Mouse (Mus musculus) heart, postnatal 0 days (tissue): ENCODE results near the gene Fgf3. TPM values are rescaled to one million over a fixed set of nuclear protein-coding genes. Genes with fewer than 3 reads are reported as not detected.

ENCODE experiments used
- ATAC-seq: fragments of 200-750 bp; cut with Nextera tagmentation; 2 replicates; pipeline ENCODE4 v1.8.0; 2017; ENCODE audit warnings: low read depth, moderate number of reproducible peaks, moderate library complexity; ENCODE audit not compliant: insufficient read depth
- DNase-seq: peaks from one replicate; pipeline ENCODE4 v3.0.0-alpha.2; 2016; ENCODE audit warnings: low spot score
- H3K27ac ChIP-seq: fragments of 300-500 bp; sonication (generic); 2 replicates; pipeline ENCODE4 v1.5.1; 2014; ENCODE audit warnings: low read depth, mild to moderate bottlenecking
- H3K27me3 ChIP-seq: fragments of 300-500 bp; sonication (generic); 2 replicates; pipeline ENCODE4 v1.6.1; 2014; ENCODE audit warnings: low read length, mixed read lengths; ENCODE audit not compliant: control insufficient read depth, insufficient read depth
- H3K36me3 ChIP-seq: fragments of 300-500 bp; sonication (generic); replicated peaks from 2 replicates; pipeline ENCODE4 v1.6.1; 2014; ENCODE audit warnings: low read length, mixed read lengths; ENCODE audit not compliant: control insufficient read depth, insufficient read depth
- H3K4me1 ChIP-seq: fragments of 300-500 bp; sonication (generic); 2 replicates; pipeline ENCODE4 v1.6.1; 2014; ENCODE audit warnings: antibody characterized with exemption; ENCODE audit not compliant: control insufficient read depth, insufficient read depth
- H3K4me2 ChIP-seq: fragments of 300-500 bp; sonication (generic); 2 replicates; pipeline ENCODE4 v1.6.1; 2014; ENCODE audit warnings: low read depth, mild to moderate bottlenecking, low read length, moderate library complexity
- H3K4me3 ChIP-seq: fragments of 300-500 bp; sonication (generic); 2 replicates; pipeline ENCODE4 v1.5.1; 2014; ENCODE audit warnings: low read depth, low read length
- H3K9ac ChIP-seq: fragments of 300-500 bp; sonication (generic); replicated peaks from 2 replicates; pipeline ENCODE4 v1.6.1; 2014; ENCODE audit warnings: low read depth, low read length, mixed read lengths
- H3K9me3 ChIP-seq: fragments of 300-500 bp; sonication (generic); replicated peaks from 2 replicates; pipeline ENCODE4 v1.6.1; 2016; ENCODE audit warnings: low read length; ENCODE audit not compliant: control insufficient read depth
- CTCF ChIP-seq: IDR thresholded peaks from 2 replicates; pipeline ENCODE4 v1.5.1; 2016; ENCODE audit warnings: antibody characterized with exemption, control low read depth, low read depth
- EP300 ChIP-seq: IDR thresholded peaks from 2 replicates; pipeline ENCODE4 v1.6.1; 2016; ENCODE audit warnings: antibody characterized with exemption, low read depth
- WGBS: fragments of 180-500 bp; shearing (Covaris S2); extraction: QIAGEN DNeasy Blood & Tissue Kit; methylation state at CpG from one replicate; pipeline ENCODE4 v1.1.7; 2014; 5-methylcytosine and 5-hydroxymethylcytosine counted together
- polyA plus RNA-seq: library from polyadenylated mRNA; unstranded; fragments of >200 nt; fragmentation: Nextera tagmentation; extraction: Ambion mirVana; gene quantifications from 2 replicates; pipeline ENCODE4 v1.2.1, GENCODE M21; 2015
- total RNA-seq: library from RNA; depleted of rRNA; stranded (reverse); fragments of >200 nt; gene quantifications from 2 replicates; pipeline ENCODE4 v1.2.3, GENCODE M21; 2014; ENCODE audit warnings: low replicate concordance; rRNA removed

Gene Fgf3
- total and polyA plus RNA-seq, 2 experiments from 2014 or later: not detected

DNA sequence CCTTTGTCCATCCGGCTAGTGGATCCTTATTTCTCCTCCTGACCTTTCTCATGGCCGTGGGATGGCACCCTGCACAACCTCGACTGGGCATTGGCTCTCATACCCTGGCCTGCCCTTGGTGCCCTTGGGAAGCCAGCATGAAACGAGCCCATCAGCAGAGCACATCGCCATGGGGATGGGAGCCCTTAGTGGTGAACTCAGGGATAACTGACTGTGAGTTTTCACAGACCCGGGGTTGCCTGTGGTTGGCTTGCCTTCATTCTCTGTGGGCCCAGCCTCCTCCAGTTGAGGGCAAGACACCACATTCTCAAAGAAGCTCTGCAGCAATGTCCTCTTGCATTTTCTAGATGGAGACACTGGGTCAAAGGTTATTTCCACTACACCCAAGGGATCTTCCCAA, 54.4 kb downstream of the Fgf3 start:
- DNase-seq (no peak), ATAC-seq (no peak)
- H3K36me3 ChIP-seq: no peaks in the 10 kb centered on the region
- H3K9me3 ChIP-seq: no peaks in the 10 kb centered on the region
- no peak overlapping the region for H3K4me2 ChIP-seq
- no peak overlapping the region for H3K4me3 ChIP-seq
- TF ChIP-seq CTCF (no peak), EP300 (no peak)
- H3K27me3 ChIP-seq: peaks cover 48% of the 10 kb centered on the region
- H3K27ac ChIP-seq: no peak overlapping the region
- WGBS: 47% methylated on average over 6 of the region's 6 CpGs
- H3K4me1 ChIP-seq: peaks cover 10% of the 10 kb centered on the region
- no peak overlapping the region for H3K9ac ChIP-seq

Other genes starting within 250 kb of the Fgf3 start
- 11.1 and 11.8 TPM in 2 replicates for gene Ano1, start 86.1 kb upstream of the Fgf3 start, total RNA-seq
- gene Ano1, start 86.1 kb upstream of the Fgf3 start, polyA plus RNA-seq: 4.4 and 4.5 TPM in 2 replicates
- gene Fgf4, start 9.3 kb downstream of the Fgf3 start, total RNA-seq: not detected in 2 replicates
- not detected in 2 replicates for gene Fgf4, start 9.3 kb downstream of the Fgf3 start, polyA plus RNA-seq
- gene Fgf15, start 58.4 kb downstream of the Fgf3 start, total RNA-seq: not detected in 2 replicates
- gene Fgf15, start 58.4 kb downstream of the Fgf3 start, polyA plus RNA-seq: not detected in 2 replicates
- 5.5 and 15.5 TPM in 2 replicates for gene LTO1, start 77.0 kb downstream of the Fgf3 start, total RNA-seq
- gene LTO1, start 77.0 kb downstream of the Fgf3 start, polyA plus RNA-seq: 13.6 and 17.6 TPM in 2 replicates
- gene Ccnd1, start 101.8 kb downstream of the Fgf3 start, total RNA-seq: 68.2 and 70.0 TPM in 2 replicates
- 58.9 and 61.7 TPM in 2 replicates for gene Ccnd1, start 101.8 kb downstream of the Fgf3 start, polyA plus RNA-seq